Mouse (Mus musculus): Measurements from ENCODE around the gene Defb22. TPM values are rescaled to one million over a fixed set of nuclear protein-coding genes. Genes with fewer than 3 reads are reported as not detected.

The Defb22 gene
- polyA plus RNA-seq, 1 experiment from 2014 or later: not detected

Other genes with a start within 250 kb of the Defb22 start
- gene Tbc1d20, start 196.3 kb downstream of the Defb22 start, polyA plus RNA-seq (2014; fragmentation: Nextera tagmentation; extraction: Ambion mirVana): 23.3 and 28.8 TPM in 2 replicates
- 108 and 109 TPM in 2 replicates for gene Rbck1, start 157.5 kb downstream of the Defb22 start, polyA plus RNA-seq (2014; fragmentation: Nextera tagmentation; extraction: Ambion mirVana)
- gene Trib3, start 146.1 kb downstream of the Defb22 start, polyA plus RNA-seq (2014; fragmentation: Nextera tagmentation; extraction: Ambion mirVana): 0.62 and 1.2 TPM in 2 replicates
- 40.1 and 49.0 TPM in 2 replicates for gene Nrsn2, start 113.5 kb downstream of the Defb22 start, polyA plus RNA-seq (2014; fragmentation: Nextera tagmentation; extraction: Ambion mirVana)
- gene Sox12, start 92.1 kb downstream of the Defb22 start, polyA plus RNA-seq (2014; fragmentation: Nextera tagmentation; extraction: Ambion mirVana): 21.9 and 25.4 TPM in 2 replicates
- 18.0 and 19.3 TPM in 2 replicates for gene Zcchc3, start 75.1 kb downstream of the Defb22 start, polyA plus RNA-seq (2014; fragmentation: Nextera tagmentation; extraction: Ambion mirVana)
- gene 6820408C15Rik, start 74.6 kb downstream of the Defb22 start, polyA plus RNA-seq (2014; fragmentation: Nextera tagmentation; extraction: Ambion mirVana): 1.0 and 1.1 TPM in 2 replicates
- gene Defb23, start 25.5 kb downstream of the Defb22 start, polyA plus RNA-seq (2014; fragmentation: Nextera tagmentation; extraction: Ambion mirVana): not detected in 2 replicates
- not detected in 2 replicates for gene Defb20, start 13.1 kb downstream of the Defb22 start, polyA plus RNA-seq (2014; fragmentation: Nextera tagmentation; extraction: Ambion mirVana)
- not detected in 2 replicates for gene Defb26, start 21.6 kb upstream of the Defb22 start, polyA plus RNA-seq (2014; fragmentation: Nextera tagmentation; extraction: Ambion mirVana)
- not detected in 2 replicates for gene Defb28, start 28.1 kb upstream of the Defb22 start, polyA plus RNA-seq (2014; fragmentation: Nextera tagmentation; extraction: Ambion mirVana)
- gene Defb29, start 50.0 kb upstream of the Defb22 start, polyA plus RNA-seq (2014; fragmentation: Nextera tagmentation; extraction: Ambion mirVana): not detected in 2 replicates
- gene Gm17416, start 79.2 kb upstream of the Defb22 start, polyA plus RNA-seq (2014; fragmentation: Nextera tagmentation; extraction: Ambion mirVana): not detected in 2 replicates
- gene Defb21, start 82.6 kb upstream of the Defb22 start, polyA plus RNA-seq (2014; fragmentation: Nextera tagmentation; extraction: Ambion mirVana): not detected in 2 replicates
- not detected in 2 replicates for gene Defb19, start 90.2 kb upstream of the Defb22 start, polyA plus RNA-seq (2014; fragmentation: Nextera tagmentation; extraction: Ambion mirVana)
- not detected in 2 replicates for gene Defb45, start 109.3 kb upstream of the Defb22 start, polyA plus RNA-seq (2014; fragmentation: Nextera tagmentation; extraction: Ambion mirVana)
- gene Defb36, start 114.2 kb upstream of the Defb22 start, polyA plus RNA-seq (2014; fragmentation: Nextera tagmentation; extraction: Ambion mirVana): not detected in 2 replicates
- not detected in 2 replicates for gene Defb25, start 132.9 kb upstream of the Defb22 start, polyA plus RNA-seq (2014; fragmentation: Nextera tagmentation; extraction: Ambion mirVana)
- gene Rem1, start 136.8 kb upstream of the Defb22 start, polyA plus RNA-seq (2014; fragmentation: Nextera tagmentation; extraction: Ambion mirVana): 0.12 and 0.27 TPM in 2 replicates
- gene H13, start 179.3 kb upstream of the Defb22 start, polyA plus RNA-seq (2014; fragmentation: Nextera tagmentation; extraction: Ambion mirVana): 177 and 184 TPM in 2 replicates
- 39.9 and 41.4 TPM in 2 replicates for gene Mcts2, start 196.9 kb upstream of the Defb22 start, polyA plus RNA-seq (2014; fragmentation: Nextera tagmentation; extraction: Ambion mirVana)
- 33.5 and 38.8 TPM in 2 replicates for gene Id1, start 246.1 kb upstream of the Defb22 start, polyA plus RNA-seq (2014; fragmentation: Nextera tagmentation; extraction: Ambion mirVana)